Mouse (Mus musculus) kidney, adult 18-20 months (tissue): ENCODE results near the gene Mn1.
A peak's percentile ranks its signal among the peaks of the same experiment; 100 is the strongest.

Experiments used
- DNase-seq: peaks from one replicate; pipeline ENCODE4 v3.0.0; 2021

Mn1 gene

GRCm38 (mm10) chr5:111436260-111436659 is 19.1 kb downstream of the Mn1 start:
- no peak for DNase-seq

- no peak for DNase-seq
Measured at GRCm38 (mm10) chr5:111437205-111437604, 20.0 kb downstream of the Mn1 start.

DNA sequence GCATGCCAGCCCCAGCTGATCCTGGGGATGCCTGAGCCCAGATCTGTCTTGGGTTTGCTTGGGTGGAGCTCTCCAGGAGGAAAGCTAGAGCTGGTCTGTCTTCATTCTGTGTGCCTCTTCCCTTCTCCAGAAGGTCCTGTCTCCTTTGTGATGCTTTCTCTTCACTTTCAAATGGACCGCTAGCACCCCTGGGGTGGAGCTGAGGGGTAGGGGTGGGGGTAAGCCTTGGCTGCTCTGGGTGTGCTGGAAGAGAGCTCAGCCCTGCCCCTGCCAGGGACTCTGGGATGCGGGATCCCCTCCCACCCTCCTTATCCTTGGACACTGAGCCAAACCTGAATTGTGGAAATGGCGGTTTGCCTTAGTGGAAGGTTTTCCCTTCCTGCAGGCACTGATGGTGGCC is 21.2 kb downstream of the Mn1 start:
- DNase-seq: no peak

DNA sequence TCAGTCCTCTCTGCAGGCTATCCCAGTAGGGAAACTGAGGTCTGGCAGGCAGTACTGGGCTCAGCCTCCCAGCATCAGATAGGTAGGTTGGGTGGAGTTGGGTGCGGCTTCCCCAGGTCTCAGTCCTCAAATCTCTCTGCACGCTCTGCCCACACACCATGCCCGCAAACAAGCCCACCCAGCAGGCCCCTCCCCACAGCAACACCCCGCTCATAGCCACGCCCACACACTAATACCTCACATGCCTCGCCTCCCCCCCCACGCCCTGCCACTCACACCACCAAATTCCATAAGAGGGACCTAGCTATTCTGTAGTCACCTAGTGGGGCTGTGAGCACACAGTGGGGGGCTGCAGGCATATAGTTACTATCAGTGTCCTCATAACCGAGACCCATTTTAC is 21.7 kb downstream of the Mn1 start:
- DNase-seq: no peak

- no peak for DNase-seq
Measured at GRCm38 (mm10) chr5:111440264-111440663, 23.1 kb downstream of the Mn1 start.

GRCm38 (mm10) chr5:111442151-111442871 is 25.1 kb downstream of the Mn1 start:
- no peak for DNase-seq

GRCm38 (mm10) chr5:111443636-111444035 is 26.5 kb downstream of the Mn1 start:
- DNase-seq: no peak

- DNase-seq: no peak
Measured at GRCm38 (mm10) chr5:111444361-111444760, 27.2 kb downstream of the Mn1 start.

DNA sequence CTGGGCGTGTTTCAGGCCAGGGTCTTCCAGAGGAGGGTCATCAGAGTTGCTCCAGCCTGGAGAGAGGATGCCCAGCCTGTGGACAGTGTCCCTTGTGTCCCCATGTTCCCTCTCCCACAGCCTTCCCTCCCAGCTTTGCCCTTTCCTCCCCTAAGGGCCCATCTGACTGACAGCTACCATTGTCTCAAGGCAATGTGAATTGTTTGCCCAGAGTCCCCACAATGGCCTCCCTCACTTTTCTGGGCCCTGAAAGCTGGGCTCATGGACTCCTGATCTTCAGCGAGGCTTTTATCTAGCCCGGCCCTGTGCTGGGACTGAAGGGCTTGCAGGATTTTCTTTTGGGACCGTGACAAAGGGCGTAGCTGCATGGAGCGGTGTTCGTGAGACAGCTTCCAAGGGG is 29.5 kb downstream of the Mn1 start:
- DNase-seq: no peak

GRCm38 (mm10) chr5:111449700-111450099 is 32.5 kb downstream of the Mn1 start:
- no peak for DNase-seq

DNA sequence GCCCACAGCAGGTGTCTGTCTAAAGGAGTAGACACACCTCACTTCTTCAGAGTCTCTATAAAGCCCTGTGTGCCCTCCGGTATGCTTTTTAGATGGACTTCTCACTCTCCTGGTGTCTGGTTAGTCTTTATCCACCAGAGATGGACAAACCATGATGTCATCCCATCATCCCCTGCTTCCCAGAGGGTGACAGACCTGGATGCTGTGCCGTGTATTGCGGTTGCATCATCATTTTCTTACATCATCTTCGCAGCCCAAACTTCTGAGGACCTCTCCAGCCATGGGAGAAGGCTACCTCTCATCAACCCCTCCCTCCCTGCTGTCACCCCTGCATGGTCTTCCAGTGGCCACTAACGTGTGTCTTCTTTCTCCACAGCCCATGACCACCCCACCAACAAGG is 37.1 kb downstream of the Mn1 start:
- no peak for DNase-seq

- DNase-seq: no peak
Measured at GRCm38 (mm10) chr5:111454876-111455275, 37.7 kb downstream of the Mn1 start.

GRCm38 (mm10) chr5:111458675-111459074 is 41.5 kb downstream of the Mn1 start:
- DNase-seq: no peak

DNA sequence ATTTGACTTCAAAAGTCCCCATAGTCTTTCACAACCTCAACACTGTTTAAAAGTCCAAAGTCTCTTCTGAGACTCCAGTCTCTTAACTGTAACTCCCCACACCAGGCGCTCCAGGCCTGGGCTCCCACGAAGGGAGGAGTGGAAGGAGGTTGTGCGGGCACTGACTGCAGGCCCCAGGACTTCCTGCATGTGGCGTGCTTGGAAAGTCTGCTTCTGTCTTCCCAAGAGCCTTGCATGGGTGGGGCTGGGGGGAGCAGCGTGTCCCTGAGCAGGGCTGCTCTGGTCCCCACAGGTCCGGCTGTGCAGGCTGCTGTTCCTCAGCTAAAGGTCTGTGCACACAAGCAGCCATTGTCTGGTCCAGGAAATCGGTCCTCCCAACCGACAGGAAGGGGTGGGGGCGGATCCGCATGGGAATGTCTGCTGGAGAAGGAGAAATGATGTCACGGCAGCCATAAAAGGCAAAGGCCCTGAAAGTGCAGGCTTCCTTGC is 48.7 kb downstream of the Mn1 start:
- DNase-seq: peak; percentile 54

DNA sequence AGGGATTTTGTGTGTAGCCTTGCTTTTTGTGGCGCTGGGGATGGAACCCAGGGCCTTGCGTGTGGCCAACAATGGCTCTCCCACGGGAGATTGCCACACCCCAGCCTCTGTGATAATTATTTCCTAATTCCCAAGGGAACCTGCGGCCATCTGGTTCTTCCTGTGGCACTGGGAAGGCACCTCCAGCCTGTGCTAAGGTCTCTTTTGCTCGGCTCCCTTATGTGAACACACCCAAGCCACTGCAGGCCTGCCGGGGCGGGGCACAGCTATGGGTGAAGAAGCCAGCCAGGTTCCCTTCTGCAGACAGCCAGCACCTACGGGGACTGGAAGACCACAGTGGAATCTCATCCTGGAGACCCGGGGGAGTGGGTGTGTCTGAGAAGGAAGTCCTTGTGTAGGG is 49.3 kb downstream of the Mn1 start:
- peak; percentile 16 for DNase-seq

GRCm38 (mm10) chr5:111467699-111468098 is 50.5 kb downstream of the Mn1 start:
- no peak for DNase-seq

GRCm38 (mm10) chr5:111469195-111469882 is 52.2 kb downstream of the Mn1 start:
- DNase-seq: no peak

DNA sequence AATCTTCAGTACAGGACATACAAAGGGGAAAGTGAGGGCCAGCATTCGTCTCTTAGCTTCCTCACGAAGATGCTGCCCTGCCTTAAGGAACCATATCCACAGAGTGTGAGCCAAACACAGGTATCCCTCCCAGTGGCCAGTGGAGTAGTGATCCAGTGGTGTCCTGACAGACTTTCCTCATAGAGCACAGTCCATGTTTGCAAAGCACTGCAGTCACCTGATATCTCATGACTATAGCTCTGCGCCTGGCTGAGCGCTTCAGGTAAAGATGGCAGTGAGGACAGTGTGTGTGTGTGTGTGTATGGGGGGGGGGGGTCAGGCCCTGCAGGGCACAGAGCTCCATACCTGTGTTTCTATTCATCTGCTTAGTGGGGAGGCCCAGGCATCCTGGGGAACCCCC is 53.7 kb downstream of the Mn1 start:
- no peak for DNase-seq

- no peak for DNase-seq
Measured at GRCm38 (mm10) chr5:111473425-111473824, 56.3 kb downstream of the Mn1 start.

- DNase-seq: no peak
Measured at GRCm38 (mm10) chr5:111475721-111476120, 58.6 kb downstream of the Mn1 start.

GRCm38 (mm10) chr5:111476141-111476540 is 59.0 kb downstream of the Mn1 start:
- DNase-seq: no peak

DNA sequence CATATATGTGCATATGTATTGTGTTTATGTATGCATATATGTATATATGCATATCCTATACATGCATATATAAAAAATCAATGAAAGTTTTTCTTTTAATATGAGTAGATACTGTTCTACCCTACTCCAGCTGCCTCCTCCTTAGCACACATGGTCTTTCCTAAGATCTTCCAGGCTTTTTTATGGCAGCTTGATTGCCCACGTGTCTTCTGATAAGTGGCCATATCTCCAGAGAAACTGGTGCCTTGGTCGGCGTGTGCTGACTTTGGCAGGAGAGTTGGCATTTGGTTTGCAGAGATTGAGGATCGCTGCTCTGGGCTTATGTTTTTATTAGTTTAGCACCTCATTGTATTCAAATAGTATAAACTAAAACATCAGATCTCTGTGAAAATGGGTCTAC is 68.7 kb downstream of the Mn1 start:
- DNase-seq: no peak

DNA sequence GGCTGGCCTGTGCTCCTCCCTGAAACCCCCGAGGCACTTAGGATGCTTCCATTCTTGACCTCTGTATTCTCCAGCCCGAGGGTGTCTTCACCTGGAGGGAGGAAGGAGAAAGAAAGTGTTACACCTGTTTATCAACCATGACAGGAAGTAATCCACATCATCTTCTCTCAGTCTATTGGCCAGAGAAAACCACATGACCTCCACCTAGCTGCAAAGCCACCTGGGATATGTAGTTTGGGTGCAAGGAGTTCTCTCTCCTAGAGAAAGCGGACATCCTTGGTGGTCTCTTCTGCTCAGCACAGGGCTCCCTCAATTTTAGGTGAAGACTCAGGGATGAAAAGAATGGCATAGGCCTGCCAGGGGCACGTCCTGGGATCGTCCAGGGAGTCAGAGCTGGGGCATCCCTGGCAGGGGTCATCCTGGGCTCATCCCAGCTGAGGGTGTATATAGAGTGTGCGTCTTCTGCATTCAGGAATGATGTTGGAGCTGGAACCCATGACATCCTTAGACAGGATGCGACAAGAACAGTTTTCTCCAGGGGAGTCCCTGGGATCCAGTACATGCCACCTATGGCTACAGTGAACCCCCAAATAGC is 72.0 kb downstream of the Mn1 start:
- DNase-seq: no peak

DNA sequence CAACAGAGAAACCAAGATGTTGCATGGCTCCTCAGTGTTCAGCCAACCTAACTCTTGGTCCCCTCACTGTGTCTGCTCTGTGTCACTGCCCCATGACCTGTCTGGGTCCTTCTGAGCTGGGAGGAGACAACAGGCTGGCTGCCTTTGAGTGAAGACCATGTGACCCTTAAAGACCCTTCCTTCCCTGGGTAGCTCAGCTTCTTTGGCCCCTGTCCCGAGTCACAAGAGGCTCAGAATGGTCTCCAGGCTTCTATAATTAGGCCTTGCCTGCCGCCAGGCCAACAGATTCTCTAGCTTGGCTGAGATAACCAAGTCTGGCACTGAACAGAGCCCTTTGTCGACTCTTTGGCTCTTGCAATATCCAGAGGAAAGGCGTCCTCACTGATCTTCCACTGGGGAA is 73.4 kb downstream of the Mn1 start:
- no peak for DNase-seq
